Mouse (Mus musculus): Measurements from ENCODE around the gene Farp1.
"Not testable (repeated sequence)": the region's sequence is repeated elsewhere in the genome, so short reads cannot be mapped to it uniquely, and the experiment has no call there.

The Farp1 gene

DNA sequence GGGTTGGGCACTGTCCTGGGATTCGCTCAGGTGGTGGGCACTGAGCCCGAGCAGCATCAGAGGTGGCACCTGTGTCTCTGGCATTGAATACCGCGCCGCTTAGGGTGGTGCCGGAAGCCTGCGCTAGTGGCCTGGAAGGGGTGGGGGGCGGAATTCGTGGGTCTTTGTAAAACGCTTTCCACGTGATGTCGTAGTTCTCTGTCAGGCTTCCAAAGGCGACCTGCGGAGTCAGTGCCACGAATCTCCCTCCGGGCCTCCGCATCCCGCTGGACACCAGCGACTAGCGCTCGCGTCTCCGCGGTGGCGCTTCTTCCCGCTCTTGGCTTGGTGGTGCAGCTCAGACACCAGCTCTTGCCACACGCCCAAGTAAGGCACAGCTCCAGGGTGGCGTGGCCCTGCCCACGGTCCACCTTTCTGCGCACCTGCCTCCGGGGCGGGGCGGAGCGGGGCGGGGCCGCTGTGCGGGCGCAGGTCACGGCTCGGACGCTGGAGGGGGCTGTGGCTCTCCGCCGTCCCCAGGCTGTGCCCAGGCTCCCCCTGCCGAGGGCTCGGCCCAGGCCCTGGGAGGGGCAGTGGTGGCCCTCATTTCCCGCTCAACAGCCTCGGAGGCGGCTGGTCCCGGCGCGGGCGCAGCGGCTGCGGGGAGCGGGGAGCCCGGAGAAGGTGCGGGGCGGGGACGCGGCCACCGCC is at the start of gene Farp1:
Gene Farp1, plus strand, starts transcription at position 228 of the 690 bp plus-strand sequence.
- CTCF ChIA-PET: no interaction called here

DNA sequence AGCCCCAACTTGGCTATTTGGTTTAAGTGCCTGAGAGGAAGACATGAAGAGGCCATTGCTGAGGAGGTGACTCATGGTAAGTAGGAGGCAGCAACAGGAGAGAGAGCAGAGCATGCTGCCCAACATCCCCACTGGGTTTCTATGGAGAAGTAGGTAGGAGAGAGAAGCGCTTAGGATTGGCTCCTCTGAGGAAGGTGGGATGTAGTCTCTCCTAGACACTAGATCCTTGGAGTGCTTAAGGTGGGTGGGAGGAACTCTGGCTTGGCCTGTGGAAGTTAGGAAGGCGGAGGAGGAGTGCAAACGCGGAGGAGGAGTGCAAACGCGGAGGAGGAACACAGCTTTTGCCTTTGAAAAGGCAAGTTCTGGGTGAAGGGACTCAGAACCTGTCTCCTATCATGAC is 45.9 kb upstream of the Farp1 start:
- CTCF ChIA-PET: no interaction called here

DNA sequence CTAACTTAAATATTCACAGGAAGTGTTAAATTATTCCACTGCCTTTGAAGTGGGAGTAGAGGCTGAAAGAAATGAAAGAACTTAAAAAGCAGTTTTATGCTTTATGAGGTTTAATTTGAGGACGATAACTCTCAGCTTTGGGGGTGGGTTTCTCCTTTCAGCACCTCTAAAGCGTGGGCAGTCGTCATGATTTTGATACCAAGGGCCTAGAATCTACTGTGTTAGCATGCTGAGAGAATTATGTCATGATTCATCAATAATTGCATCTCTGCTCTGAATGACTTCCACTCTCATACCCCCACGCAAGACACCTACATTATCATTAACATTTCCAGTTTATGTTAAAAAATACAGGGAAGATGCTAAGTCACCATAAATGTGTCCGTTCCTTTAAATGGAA is 37.3 kb upstream of the Farp1 start:
- CTCF ChIA-PET: no interaction called here

DNA sequence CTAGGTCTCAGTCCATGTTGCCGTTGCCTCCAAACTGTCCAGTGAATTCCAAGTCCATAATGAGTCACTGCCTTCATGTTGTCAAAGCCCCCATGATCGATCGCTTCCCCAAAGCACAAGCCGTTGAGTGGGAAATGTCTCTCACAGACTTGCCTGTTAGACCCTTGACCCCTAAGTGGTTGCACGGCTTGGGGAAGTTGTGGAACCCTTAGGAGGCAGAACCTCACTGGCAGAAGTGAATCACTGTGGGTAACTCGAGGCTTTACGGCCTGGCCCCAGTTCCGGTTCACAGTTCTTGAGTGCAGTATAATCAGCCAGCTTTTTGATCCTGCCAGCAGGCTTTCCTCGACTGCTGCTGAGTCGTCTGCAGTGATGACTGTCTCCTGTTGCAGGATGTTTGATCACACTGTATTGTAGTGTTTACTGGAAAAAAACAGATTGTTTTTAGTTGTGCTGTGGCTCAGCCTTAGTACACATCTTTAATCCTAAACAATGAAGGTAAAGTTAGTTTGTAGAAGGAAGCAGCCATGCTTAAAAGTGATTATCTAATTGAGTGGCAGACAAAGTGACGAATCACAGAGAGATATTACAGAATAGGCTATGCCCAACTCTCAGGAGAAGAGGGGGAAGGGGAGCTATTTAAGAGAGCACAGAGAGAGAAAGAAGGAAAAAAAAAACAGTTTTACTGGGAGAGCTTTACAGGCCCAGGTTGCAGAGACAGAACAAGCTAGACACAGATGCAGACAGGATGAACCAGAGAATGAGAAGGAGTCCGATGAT is 34.2 kb upstream of the Farp1 start:
- CTCF ChIA-PET: no interaction called here

DNA sequence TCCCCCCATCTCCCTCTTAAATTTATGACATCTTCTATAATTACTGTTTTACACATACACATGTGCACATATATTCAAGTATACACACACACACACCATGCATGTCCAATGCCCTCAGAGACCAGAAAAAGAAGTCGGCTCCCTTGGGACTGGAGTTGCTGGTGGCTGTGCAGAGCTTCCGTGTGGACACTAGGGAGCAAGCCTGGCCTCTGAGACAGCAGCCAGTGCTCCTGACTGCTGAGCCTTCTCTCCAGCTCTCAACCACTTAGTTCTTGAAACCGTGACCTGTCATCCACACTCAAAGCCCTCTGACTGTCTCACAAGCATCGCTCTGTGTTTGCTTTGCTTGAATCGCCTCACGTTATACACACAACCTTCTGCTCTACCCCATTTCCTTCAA is 29.4 kb upstream of the Farp1 start:
- CTCF ChIA-PET: no interaction called here

DNA sequence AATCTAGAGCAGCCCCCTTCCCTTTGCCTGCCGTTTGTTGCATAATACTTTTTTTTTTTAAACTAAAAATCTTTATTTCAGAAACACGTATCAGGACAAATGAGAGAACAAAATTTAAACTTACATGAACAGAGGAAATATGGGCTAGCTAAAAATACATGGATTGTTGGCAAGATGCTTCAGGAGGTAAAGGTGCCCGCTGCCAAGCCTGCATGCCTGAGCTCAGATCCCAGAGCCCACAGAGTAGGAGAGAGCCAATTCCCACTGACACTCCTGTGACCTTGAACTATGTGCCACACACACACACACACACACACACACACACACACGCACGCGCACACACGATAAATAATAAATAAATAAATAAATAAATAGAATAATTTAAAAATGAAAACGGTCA is 29.0 kb upstream of the Farp1 start:
- CTCF ChIA-PET: no interaction called here

DNA sequence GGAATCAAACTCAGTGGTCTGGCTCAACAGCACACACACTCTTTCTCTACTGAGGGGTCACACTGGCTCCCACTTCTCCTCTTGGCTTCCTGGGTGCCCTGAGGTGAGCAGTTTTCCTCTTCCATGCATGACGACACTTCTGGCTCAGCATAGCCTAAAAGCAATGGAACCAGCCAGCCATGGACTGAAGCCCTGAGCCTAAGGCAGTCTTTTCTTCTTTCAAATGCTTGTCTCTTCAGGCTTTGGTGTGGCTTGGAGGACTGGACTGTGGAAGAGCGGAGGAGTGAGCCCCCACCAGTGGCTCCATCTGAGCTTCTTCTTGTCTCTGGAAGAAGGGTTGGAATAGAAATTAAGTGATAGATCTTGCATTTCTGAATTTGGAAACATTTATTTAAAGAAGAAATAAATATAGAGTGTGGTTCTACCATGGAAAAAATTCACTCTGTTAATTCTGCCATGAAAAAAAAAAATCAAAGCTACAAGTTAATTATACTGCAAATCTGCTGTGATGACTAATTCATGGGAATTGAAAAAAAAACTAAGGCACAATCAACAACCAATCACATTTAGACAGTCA is 19.8 kb upstream of the Farp1 start:
- CTCF ChIA-PET: no interaction called here

DNA sequence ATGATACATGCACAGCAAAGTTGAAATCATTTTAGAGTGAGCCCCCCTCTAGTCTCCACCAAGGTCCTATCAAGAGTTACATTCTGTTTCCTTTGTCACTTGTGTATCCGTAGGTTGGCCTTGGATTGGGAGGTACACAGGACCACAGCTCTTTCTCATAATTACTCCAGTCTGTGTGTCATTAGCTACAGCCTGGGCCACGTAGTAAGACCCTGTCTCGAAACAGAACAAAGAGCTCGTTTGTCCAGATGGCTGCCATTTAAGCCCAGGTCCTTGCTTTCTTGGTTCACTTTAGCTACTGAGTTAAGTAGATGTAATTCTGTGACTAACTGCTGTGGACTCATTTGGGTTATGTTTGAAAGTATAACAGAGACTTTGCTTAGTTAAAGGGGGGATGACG is 12.6 kb upstream of the Farp1 start:
- CTCF ChIA-PET: no interaction called here

DNA sequence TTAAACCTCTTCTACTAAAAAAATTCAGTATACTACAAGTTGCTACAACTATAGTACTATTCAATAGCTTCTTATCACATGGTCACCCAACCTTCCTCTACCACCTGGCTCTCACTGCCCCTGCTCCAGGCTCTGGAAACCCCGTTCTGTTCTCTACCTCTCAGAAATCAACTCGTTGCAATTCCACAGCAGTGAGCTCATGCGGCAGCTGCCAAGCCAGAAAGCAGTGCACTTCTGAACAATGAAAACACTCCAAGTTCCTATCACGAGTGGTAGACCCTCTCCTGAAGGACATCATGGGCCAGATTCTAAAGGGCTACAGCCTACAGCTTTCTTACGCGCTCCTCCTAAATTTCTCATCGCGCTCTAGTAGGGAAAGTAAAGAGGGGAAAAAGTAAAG is 9.6 kb upstream of the Farp1 start:
- CTCF ChIA-PET: no interaction called here

DNA sequence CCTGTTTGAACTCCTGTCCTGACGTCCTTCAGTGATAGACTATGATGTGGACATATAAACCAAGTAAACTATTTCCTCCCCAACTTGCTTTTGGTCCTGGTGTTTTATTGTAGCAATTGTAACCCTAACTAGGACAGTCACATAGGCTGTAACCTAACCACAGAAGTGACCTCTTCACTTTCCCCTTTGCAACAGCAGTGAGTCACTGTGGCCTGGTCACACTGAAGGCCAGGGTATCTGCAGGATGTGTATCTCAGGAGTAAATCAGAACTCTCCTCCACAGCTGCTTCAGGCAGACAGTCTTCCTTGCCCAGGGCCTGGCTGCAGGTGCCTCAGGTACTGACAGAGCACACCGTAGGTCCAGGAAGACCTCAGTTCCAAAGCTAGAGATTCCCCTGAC is 3.6 kb upstream of the Farp1 start:
- CTCF ChIA-PET: no interaction called here

DNA sequence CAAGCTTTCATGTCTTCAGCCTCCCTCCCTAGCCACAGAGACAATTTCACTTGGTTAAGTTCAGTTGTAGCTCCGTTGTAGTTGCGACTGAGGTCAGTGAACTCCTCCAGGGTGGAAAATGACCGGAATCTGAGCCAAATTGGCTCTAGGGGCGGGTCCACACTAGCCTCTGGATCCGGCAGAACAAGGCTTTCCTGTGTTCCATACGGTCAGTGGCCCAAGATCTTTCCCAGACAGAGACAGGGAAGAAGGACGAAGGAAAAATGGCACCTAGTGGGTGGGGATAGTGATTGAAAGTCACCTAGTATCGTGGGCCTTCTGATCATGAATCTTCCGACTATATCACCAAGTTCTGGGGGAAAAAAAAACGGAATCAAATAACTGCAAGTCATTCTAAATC is 475 bp upstream of the Farp1 start:
- CTCF ChIA-PET: no interaction called here

DNA sequence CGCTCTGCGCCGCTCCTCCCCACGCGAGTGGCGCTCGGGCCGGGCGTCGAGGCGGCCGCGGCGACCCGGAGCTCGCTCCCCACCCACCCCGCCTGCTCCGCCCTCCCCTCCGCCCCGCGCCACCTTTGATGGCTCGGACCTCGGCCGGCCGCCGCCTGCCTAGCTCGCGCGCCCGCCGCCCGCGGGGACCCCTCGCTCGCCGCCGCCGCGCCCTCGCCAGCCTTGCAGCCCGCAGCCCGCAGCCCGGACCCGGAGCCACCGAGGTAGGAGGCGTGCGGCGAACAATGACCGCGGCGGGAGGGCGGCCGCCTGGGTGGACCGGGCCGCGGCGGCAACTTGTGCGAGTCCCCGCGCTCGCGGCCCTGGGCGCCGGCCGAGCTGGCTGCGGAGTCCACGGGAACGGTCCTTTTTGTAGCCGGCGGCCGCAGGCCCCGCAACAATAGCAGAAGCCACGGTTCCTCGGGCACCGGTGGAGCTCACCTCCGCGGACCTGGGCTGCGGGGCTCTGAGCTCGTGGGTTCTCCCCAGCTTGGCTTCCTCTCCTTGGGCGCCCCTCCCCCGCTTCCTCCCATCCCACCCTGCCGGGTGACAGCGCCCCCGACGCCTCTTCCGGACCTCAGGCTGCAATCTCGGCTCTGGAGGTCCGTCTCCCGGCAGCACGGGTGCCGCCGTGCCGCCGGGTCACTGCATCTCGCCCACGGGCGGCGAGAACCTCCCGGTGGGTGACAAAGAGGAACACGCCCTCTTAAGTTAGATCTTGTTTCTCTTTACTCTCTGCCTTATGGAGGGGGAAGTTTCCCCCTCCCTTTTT is 868 bp downstream of the Farp1 start:
- CTCF ChIA-PET: no interaction called here

DNA sequence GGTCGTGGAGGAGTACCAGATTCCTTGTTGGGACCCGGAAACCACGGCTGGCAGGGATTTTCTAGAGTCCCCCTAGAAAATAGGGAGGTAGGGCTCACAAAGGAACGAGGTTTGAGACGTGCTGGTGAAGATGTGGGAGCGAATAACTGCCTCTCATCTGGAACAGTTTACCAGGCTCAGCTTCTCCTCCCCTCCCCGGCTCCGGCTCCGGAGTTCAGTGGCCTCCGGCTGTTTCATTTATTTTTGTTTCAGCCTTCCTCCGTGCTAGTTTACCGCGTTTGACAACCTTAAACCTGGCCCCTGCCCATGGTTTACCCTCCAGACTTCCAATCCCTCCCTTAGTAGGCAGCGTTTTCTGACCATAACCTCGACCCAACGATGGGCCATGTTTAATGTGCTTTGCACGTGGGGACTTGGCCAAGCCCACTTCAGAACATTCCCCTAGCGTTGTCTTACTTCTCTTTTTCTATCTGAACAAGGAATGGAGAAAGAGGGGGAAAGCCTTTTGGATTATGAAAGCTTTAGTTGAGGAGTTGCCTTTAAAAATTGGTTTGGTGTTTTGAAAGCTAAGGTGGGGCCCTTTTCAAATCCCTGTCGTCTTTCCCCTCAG is 1.7 kb downstream of the Farp1 start:
- CTCF ChIA-PET: no interaction called here

DNA sequence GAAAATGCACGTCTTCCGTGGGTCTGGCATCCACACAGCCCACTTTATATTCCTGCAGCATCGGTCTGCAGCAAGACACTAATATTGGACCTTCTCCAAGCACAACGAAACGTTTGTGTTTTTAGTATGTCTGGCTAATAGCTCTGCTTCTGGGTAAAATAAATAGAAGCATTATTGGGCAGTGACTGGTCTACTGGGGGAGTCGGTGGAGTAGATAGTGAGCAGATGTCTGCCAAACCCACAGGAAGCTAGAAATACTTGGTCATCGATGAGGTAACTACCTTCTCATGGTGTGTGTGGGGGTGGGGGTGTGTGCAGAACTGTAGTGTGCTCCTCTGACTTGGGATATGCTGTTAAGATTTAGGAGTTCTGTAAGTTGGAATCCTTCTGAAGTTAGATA is 2.3 kb downstream of the Farp1 start:
- CTCF ChIA-PET: no interaction called here

DNA sequence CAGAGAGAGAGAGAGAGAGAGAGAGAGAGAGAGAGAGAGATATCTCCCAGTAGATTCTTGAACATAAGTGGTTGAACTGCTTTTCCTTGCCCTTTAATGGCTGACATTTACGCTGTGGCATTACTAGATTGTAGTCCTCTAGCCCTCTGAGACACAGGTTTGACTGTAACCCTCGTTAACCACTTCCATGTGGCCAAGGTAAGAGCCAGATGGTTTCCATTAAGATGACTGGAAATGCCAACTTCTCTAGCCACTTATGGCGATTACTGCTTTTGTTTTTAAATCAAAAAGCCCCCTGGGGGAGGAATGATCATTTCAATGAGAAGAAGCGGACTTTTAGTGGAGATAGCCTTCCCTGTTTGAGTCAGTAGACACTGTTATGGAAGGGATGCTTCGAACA is 3.7 kb downstream of the Farp1 start:
- CTCF ChIA-PET: no interaction called here

DNA sequence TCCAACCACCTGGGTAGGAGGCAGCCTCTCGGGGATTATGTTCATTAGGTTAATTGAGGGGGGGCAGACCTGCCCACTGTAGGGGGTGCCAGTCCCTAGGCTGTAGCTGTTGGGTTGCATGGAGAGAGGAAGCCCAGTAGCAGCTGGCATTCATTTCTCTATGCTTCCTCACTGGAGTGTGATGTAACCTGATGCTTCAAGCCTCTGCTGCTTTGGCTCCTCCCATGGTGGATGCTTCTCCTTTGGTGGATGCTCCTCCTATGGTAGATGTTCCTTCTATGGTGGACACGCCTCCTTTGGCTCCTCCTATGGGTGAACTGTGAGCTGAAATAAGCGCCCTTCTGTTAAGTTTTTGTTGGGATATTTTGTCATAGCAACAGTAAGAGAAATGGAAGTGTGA is 9.1 kb downstream of the Farp1 start:
- CTCF ChIA-PET: no interaction called here

DNA sequence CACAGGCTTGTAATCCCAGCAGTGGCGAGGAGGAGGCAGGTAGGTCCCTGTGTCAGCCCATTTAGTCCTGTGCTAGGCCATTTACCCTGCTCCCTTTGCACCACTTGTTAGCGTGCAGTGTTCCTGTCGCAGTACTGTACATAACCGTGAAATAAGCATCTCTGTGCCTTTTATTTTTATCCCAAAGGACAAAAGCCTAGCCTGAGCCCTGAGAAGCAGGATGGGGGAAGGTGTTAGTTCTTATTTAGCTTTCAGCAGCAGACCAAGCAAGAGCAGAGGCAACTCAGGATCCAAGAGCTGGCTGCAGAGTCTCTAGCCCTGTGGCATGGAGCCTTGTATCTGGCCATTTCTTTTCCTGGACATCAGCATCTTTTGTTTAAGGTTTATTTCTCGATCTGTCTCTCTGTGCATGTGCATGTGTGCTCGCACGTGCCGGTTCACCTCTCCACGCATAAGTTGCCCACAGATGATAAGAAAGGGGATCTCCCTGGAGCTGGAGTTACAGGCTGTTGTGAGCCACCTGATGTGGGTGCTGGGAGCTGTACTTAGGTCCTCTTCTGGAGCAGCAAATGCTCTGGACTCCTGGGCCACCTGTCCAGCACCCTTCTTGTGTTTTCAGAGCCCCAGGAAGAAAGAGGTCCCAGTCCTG is 11.4 kb downstream of the Farp1 start:
- CTCF ChIA-PET: no interaction called here

DNA sequence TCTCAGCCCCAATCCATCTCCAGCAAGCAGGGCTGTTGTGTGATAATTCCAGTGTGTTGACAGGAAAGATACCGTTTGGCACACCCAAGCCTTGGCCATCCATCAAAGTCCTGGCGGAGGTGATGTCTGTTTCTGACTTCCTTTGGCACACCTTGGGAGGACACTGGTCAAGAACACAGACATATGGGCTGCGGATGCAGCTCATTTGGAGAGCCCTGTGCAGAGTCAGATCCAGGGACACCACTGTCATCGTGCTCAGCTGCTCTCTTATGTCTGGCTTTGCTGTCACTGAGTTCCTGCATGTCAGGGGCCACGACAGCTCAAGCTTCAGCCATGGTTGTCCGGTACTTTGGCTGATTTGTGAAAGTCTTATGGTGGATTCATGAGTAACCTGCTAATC is 12.8 kb downstream of the Farp1 start:
- CTCF ChIA-PET: no interaction called here

DNA sequence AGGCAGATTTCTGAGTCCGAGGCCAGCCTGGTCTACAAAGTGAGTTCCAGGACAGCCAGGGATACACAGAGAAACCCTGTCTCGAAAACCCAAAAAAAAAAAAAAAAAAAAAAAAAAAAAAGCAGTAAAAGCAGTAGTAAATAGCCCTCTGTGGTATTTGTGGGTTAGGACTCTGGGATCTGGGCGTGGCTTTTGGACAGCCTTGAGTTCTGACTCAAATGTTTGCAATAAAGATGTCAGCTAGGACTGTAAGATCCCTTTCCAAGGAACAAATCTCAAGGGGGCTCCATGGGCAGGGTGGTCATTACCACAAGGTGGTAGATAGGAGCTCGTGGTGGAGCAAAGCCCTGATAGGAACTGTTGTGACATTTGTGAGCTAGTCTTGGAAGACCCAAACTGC is 16.0 kb downstream of the Farp1 start:
- CTCF ChIA-PET: not testable (repeated sequence)

DNA sequence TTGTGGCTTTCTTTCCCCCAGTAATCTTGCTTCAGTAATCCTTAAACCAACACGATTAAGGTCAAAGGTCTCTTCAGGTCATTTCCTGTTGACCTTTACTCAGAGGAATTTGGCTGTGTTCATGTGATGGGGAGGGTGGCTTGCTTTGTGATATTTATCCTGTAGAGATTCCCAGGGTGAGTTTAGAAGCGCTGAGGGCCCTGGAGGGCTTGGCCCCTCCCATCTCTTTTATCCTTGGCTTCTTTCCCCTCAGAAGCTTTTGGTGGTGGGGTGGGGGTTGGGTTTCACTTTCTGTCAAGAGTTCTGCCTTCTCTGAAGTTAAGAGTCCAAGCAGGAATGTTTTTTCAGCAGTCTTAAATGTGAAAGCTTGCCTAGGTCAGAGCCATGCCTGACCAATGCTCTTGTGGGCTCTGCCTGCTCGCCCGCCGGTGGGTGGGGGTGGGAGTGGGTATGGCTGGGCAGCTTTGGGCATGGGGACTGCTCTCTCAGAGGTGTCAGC is 18.1 kb downstream of the Farp1 start:
- CTCF ChIA-PET: interaction anchor here (0.6 kb wide), 2 partner anchors 363 to 541 kb away, joined by 3 to 7 read pairs; no protein-coding TSS in a partner anchor

DNA sequence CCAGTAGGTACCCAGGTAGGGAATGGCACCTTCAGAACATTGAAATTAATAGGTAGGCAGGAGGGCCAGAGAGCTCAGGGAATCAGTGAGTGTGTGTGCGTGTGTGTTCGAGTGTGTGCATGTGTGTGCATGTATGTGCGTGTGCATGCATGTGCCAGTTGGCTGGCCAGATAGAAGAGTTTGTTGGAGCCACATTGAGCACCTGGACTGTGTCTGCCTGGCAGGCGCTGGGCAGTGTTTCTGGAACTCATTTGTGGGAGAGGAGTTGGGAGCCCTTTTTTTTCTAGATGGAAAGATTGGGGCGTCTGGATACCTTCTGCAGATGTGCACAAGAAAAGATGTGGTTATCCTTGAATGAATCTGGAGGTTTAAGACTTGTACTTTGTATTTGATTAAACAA is 19.1 kb downstream of the Farp1 start:
- CTCF ChIA-PET: interaction anchor here (0.7 kb wide), 1 partner anchor 155 kb away, joined by 5 read pairs; no protein-coding TSS in a partner anchor

Measured in spleen, embryonic (tissue).